Mouse (Mus musculus) common myeloid progenitor, adult 5-6 weeks (primary cell): ENCODE results near the gene Gm28510. TPM values are rescaled to one million over a fixed set of nuclear protein-coding genes. Genes with fewer than 3 reads are reported as not detected.
"Not testable (repeated sequence)": the region's sequence is repeated elsewhere in the genome, so short reads cannot be mapped to it uniquely, and the experiment has no call there.

Experiments
- ATAC-seq: replicated peaks from 2 replicates; pipeline ENCODE4 v1.8.0; 2016; ENCODE audit warnings: low read depth, mild to moderate bottlenecking, moderate TSS enrichment, inconsistent platforms; ENCODE audit not compliant: poor library complexity, severe bottlenecking
- total RNA-seq: library from RNA; stranded (forward); fragments of 200-1000, 187-1606 nt; gene quantifications from 2 replicates; pipeline ENCODE4 v1.2.3, GENCODE M21; 2017

Gm28510 gene
- total RNA-seq: not detected in 2 replicates

DNA sequence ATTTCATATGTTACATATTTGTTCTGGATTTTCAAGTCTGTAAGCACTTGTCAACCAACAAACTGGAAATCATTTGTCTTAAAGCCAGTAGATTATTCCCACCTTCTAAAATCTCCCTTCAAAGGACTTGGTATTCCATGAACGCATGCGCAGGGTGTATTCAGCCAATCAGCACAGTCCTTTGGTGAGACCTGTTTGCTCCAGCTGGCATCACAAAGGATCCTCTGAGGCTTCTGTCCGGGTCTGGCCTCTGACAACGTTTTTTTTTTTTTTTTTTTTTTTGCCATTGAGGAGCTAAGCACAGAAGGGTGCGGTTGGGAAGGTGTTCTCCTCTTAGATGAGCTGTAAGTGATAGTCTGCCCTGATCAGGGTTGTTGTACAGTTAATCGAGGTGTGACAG lies at the start of gene Gm28510:
Gene Gm28510, plus strand, starts transcription at position 301 of the 400 bp plus-strand sequence.
- not testable (repeated sequence) for ATAC-seq

Other genes with a start within 250 kb of the Gm28510 start
- gene Gm20834, start 88.1 kb upstream of the Gm28510 start, total RNA-seq: not detected in 2 replicates
- not detected in 2 replicates for gene Gm20737, start 123.3 kb downstream of the Gm28510 start, total RNA-seq
- gene Gm21775, start 140.7 kb downstream of the Gm28510 start, total RNA-seq: not detected in 2 replicates
- not detected in 2 replicates for gene Gm21900, start 203.6 kb downstream of the Gm28510 start, total RNA-seq